Mouse (Mus musculus) CD4-positive, CD25-positive, alpha-beta regulatory T cell, adult 2 months (primary cell): ENCODE results near the gene Atg13.

Source experiments
- DNase-seq: peaks from one replicate; pipeline ENCODE4 v3.0.0-alpha.2; 2012; ENCODE audit warnings: low read depth, low spot score

The Atg13 gene

GRCm38 (mm10) chr2:91710272-91711234, at the start of gene Atg13, which contains the start of gene Harbi1:
Atg13 (minus strand) TSS chr2:91710576.
Harbi1 (plus strand) TSS chr2:91710852.
- peak; percentile 96 for DNase-seq

- no peak for DNase-seq
These were observed 39.5 kb upstream of the Atg13 start for GRCm38 (mm10) chr2:91749811-91750261.

GRCm38 (mm10) chr2:91744686-91745085, 34.3 kb upstream of the Atg13 start:
- DNase-seq = no peak

- DNase-seq = no peak
These were observed 29.2 kb upstream of the Atg13 start for GRCm38 (mm10) chr2:91739586-91739985.

GRCm38 (mm10) chr2:91735221-91735620, 24.8 kb upstream of the Atg13 start:
- DNase-seq = no peak

GRCm38 (mm10) chr2:91729971-91730821, 19.8 kb upstream of the Atg13 start, which contains the start of gene Ambra1:
Ambra1 (plus strand) TSS chr2:91730134.
- DNase-seq = peak; percentile 94

GRCm38 (mm10) chr2:91729571-91729970, 19.2 kb upstream of the Atg13 start:
- DNase-seq = no peak

GRCm38 (mm10) chr2:91727011-91727410, 16.6 kb upstream of the Atg13 start:
- no peak for DNase-seq

GRCm38 (mm10) chr2:91725476-91725875, 15.1 kb upstream of the Atg13 start:
- peak; percentile 28 for DNase-seq

- DNase-seq = no peak
These were observed 14.3 kb upstream of the Atg13 start for GRCm38 (mm10) chr2:91724716-91725115.

- DNase-seq = no peak
These were observed 13.6 kb upstream of the Atg13 start for GRCm38 (mm10) chr2:91723951-91724350.

GRCm38 (mm10) chr2:91723382-91723781, 13.0 kb upstream of the Atg13 start:
- DNase-seq = no peak

- DNase-seq = no peak
These were observed 7.9 kb upstream of the Atg13 start for GRCm38 (mm10) chr2:91718276-91718675.

GRCm38 (mm10) chr2:91714921-91715320, 4.5 kb upstream of the Atg13 start:
- DNase-seq = no peak

GRCm38 (mm10) chr2:91711256-91711925, 1.0 kb upstream of the Atg13 start:
- peak; percentile 17 for DNase-seq

GRCm38 (mm10) chr2:91708361-91708760, 2.0 kb downstream of the Atg13 start:
- DNase-seq = no peak

- DNase-seq = no peak
These were observed 3.9 kb downstream of the Atg13 start for GRCm38 (mm10) chr2:91706456-91706855.

- no peak for DNase-seq
These were observed 4.6 kb downstream of the Atg13 start for GRCm38 (mm10) chr2:91705736-91706135.

GRCm38 (mm10) chr2:91701366-91701765, 9.0 kb downstream of the Atg13 start:
- no peak for DNase-seq

GRCm38 (mm10) chr2:91699225-91699624, 11.2 kb downstream of the Atg13 start:
- DNase-seq = no peak

- DNase-seq = no peak
These were observed 14.2 kb downstream of the Atg13 start for GRCm38 (mm10) chr2:91696225-91696590.
